In the genomic region with DNA sequence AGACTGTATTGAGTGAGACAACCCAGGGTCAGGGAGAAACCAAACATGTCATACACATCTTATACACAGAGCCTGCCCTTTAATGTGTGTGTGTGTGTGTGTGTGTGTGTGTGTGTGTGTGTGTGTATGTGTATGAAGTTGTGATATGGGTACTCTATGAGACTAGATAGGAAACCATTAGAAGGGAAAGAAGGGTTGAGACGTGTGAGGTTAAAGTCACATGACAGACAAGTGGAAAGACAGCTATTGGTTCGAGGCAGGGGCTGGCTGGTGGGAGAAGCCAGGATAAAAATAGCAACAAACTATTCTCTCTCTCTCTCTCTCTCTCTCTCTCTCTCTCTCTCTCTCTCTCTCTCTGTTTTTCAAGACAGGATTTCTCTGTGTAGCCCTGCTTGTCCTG, we compare ENCODE assay signal across 22 mouse cellular contexts. TPM values are rescaled to one million over a fixed set of nuclear protein-coding genes. Genes with fewer than 3 reads are reported as not detected.
"Had no signal": no experiment of that assay in that cellular context is flagged by ENCODE, and none has a peak within 500 bp of the region (broad histone marks: within the 10 kb centered on the region; RNA-seq: fewer than 3 reads in every experiment).

No protein-coding gene starts in this region.

- DNase-seq: liver, postnatal 0 days; lung, adult 2 months; lung, postnatal 14 days; lung, postnatal 36 days; midbrain, embryonic 14.5 days; right cerebral cortex, postnatal 14 days; thymus, adult 2 months; thymus, postnatal 25 days; thymus, postnatal 4 days had no signal

- H3K4me3 ChIP-seq: liver, embryonic 15.5 days; lung, embryonic 15.5 days; megakaryocyte, embryonic 14.5 days; midbrain, embryonic 12.5 days; myocyte; neural tube, embryonic 12.5 days; stomach, embryonic 15.5 days had no signal

- H3K4me1 ChIP-seq: liver, embryonic 15.5 days; lung, embryonic 15.5 days; neural tube, embryonic 12.5 days; stomach, embryonic 15.5 days had no signal

- H3K27me3 ChIP-seq: liver, embryonic 15.5 days; lung, embryonic 15.5 days; midbrain, embryonic 12.5 days; neural tube, embryonic 12.5 days; stomach, embryonic 15.5 days had no signal

- ATAC-seq: liver, postnatal 0 days; lung, postnatal 0 days; midbrain, embryonic 16.5 days had no signal

- H3K27ac ChIP-seq: liver, embryonic 15.5 days; lung, embryonic 15.5 days; macrophage; midbrain, embryonic 12.5 days; neural tube, embryonic 12.5 days; stomach, embryonic 15.5 days; stomach, postnatal 0 days had no signal

- H3K9me3 ChIP-seq: liver, embryonic 15.5 days; lung, embryonic 15.5 days; megakaryocyte, embryonic 14.5 days; midbrain, embryonic 12.5 days; neural tube, embryonic 12.5 days; stomach, embryonic 15.5 days had no signal

- H3K36me3 ChIP-seq: liver, embryonic 15.5 days; lung, embryonic 15.5 days; midbrain, embryonic 12.5 days; neural tube, embryonic 12.5 days; stomach, embryonic 15.5 days had no signal

RNA-seq across cellular contexts. Expression of a gene that starts 13.4 kb away (rescaled TPM):
- polyA plus RNA-seq: liver, embryonic 15.5 days; lung, postnatal 0 days; midbrain, embryonic 12.5 days; midbrain, embryonic 14.5 days; midbrain, embryonic 16.5 days; myocyte; neural tube, embryonic 12.5 days; neural tube, embryonic 14.5 days; testis, adult 2 months had no signal
